Mouse (Mus musculus) myocyte (in vitro differentiated cells): ENCODE data around the gene Gm9970. TPM values are rescaled to one million over a fixed set of nuclear protein-coding genes. Genes with fewer than 3 reads are reported as not detected.

Experiments
- H3K27me3 ChIP-seq: one replicate; pipeline ENCODE4 v1.6.1; 2011; ENCODE audit not compliant: control insufficient read depth, insufficient read depth, insufficient read length
- H3K36me3 ChIP-seq: one replicate; pipeline ENCODE4 v1.6.1; 2011; ENCODE audit not compliant: control insufficient read depth, insufficient read depth
- H3K4me2 ChIP-seq: one replicate; pipeline ENCODE4 v1.6.1; 2011; ENCODE audit warnings: low read depth, control low read depth
- H3K4me3 ChIP-seq: one replicate; pipeline ENCODE4 v1.5.1; 2011; ENCODE audit warnings: mild to moderate bottlenecking, control low read depth, moderate library complexity
- H3K79me2 ChIP-seq: one replicate; pipeline ENCODE4 v1.6.1; 2011; ENCODE audit not compliant: control insufficient read depth, insufficient read depth
- H3ac ChIP-seq: one replicate; pipeline ENCODE4 v1.6.1; 2011; ENCODE audit not compliant: control insufficient read depth, insufficient read length
- CEBPB ChIP-seq: IDR thresholded peaks from 2 replicates; pipeline ENCODE4 v1.6.1; 2011; ENCODE audit warnings: mild to moderate bottlenecking, moderate library complexity; ENCODE audit not compliant: poor library complexity, insufficient read depth, severe bottlenecking
- E2F4 ChIP-seq: IDR thresholded peaks from one replicate; pipeline ENCODE4 v1.6.1; 2011; ENCODE audit warnings: mild to moderate bottlenecking, control low read depth, moderate library complexity; ENCODE audit not compliant: insufficient read depth
- MAX ChIP-seq: IDR thresholded peaks from one replicate; pipeline ENCODE4 v1.6.1; 2011; ENCODE audit warnings: low read depth, mild to moderate bottlenecking, control low read depth
- MYOD1 ChIP-seq, 3 experiments: IDR thresholded peaks; one replicate each; pipeline ENCODE4 v1.6.1; 2011; ENCODE audit warnings: control low read depth in 2 of 3, low read depth in 2 of 3, mild to moderate bottlenecking in 2 of 3, moderate library complexity in 1 of 3; ENCODE audit not compliant: insufficient read length in 2 of 3, control insufficient read depth in 1 of 3
- MYOG ChIP-seq, 3 experiments: IDR thresholded peaks; one replicate each; pipeline ENCODE4 v1.6.1; 2011; ENCODE audit warnings: control low read depth in 2 of 3, low read depth in 2 of 3, mild to moderate bottlenecking in 2 of 3; ENCODE audit not compliant: insufficient read length in 2 of 3, control insufficient read depth in 1 of 3, insufficient read depth in 1 of 3
- POLR2A ChIP-seq: IDR thresholded peaks from one replicate; pipeline ENCODE4 v1.6.1; 2011; ENCODE audit warnings: low read depth, mild to moderate bottlenecking, control low read depth, moderate library complexity; ENCODE audit not compliant: insufficient read length
- POLR2AphosphoS2 ChIP-seq: IDR thresholded peaks from one replicate; pipeline ENCODE4 v1.6.1; 2011; ENCODE audit warnings: low read depth, control low read depth; ENCODE audit not compliant: insufficient read length
- REST ChIP-seq: IDR thresholded peaks from one replicate; pipeline ENCODE4 v1.6.1; 2011; ENCODE audit warnings: mild to moderate bottlenecking, control low read depth, moderate library complexity; ENCODE audit not compliant: insufficient read depth, insufficient read length
- SRF ChIP-seq: IDR thresholded peaks from one replicate; pipeline ENCODE4 v1.6.1; 2011; ENCODE audit warnings: low read depth; ENCODE audit not compliant: control insufficient read depth, insufficient read length
- TCF12 ChIP-seq: IDR thresholded peaks from one replicate; pipeline ENCODE4 v1.6.1; 2011; ENCODE audit warnings: mild to moderate bottlenecking, control low read depth; ENCODE audit not compliant: poor library complexity, insufficient read depth, severe bottlenecking
- TCF3 ChIP-seq: IDR thresholded peaks from one replicate; pipeline ENCODE4 v1.6.1; 2011; ENCODE audit warnings: low read depth, control low read depth; ENCODE audit not compliant: insufficient read length
- USF1 ChIP-seq: IDR thresholded peaks from one replicate; pipeline ENCODE4 v1.6.1; 2011; ENCODE audit warnings: low read depth, mild to moderate bottlenecking, control low read depth, moderate library complexity
- polyA plus RNA-seq: library from polyadenylated mRNA; unstranded; fragments of >200 nt; fragmentation: generic; extraction: Trizol; gene quantifications from one replicate; pipeline ENCODE4 v1.2.1, GENCODE M21; 2012; ENCODE audit warnings: missing spikeins

The Gm9970 gene
- polyA plus RNA-seq: not detected

DNA sequence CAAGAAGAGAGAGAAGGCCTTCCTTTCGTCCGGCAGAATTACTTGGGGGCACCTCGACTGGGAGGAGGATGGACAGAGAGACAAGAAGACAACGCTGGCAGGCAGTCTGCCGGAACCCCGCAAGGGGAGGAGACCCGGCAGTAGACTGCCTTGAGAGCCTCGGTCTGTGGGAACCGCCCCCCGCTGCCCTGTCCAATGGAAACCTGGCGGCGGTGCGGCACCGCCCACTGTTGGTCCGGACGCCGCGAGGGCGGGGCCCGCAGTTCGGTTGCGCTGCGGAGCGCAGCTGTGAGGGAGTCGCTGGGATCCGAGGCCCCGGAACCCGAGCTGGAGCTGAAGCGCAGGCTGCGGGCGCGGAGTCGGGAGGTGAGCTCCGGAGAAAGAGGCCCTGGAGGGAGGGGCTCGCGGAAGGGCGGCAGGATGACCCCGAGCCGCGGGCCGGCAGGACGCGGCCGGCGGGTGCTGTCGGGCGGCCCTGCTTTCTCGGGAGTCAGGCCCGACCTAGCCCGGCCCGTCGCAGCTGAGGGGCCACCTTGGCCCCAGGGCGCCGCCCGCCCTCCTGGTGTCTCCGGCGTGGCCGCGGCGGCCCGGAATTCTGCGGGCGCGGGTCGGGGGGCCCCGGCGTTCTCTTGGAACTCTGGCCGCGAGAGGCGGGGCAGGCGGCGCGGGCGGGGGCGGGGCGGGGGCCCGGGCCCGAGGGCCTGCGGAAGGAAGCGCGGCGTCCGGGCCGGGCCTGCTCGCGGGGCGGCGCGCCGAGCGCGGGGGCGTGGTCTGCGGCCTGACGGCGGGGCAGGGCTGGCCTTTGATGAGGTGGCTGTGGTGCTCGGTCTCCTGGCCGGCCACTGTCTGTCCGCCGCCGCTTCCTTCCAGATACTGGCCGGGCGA, at the start of gene Gm9970, which contains the start of gene Nrbp1:
Gene Gm9970, minus strand, starts transcription at position 596 of the 885 bp plus-strand sequence.
Gene Nrbp1, plus strand, starts transcription at position 228 of the 885 bp plus-strand sequence.
- Histone ChIP-seq H3K27me3 (no peaks in the 10 kb centered on the region), H3K4me2 (peak within 1 kb of the TSS; percentile 88), H3K79me2 (peaks cover 26% of the 10 kb centered on the region), H3ac (peak within 1 kb of the TSS; percentile 21), H3K36me3 (peaks cover 24% of the 10 kb centered on the region), H3K4me3 (peak within 1 kb of the TSS; percentile 49)
- TF ChIP-seq MYOG (IDR thresholded peaks at IDR 0.05; ENCODE audit: control insufficient read depth in 1 of 3, insufficient read depth in 1 of 3, insufficient read length in 2 of 3, low read depth in 2 of 3) (peak; percentile 35 to 88 (median 87)), MAX (no peak), POLR2A (peak; percentile 84), SRF (no peak), POLR2AphosphoS2 (peak; percentile 87), TCF12 (no peak), REST (no peak), TCF3 (no peak), CEBPB (no peak), MYOD1 (IDR thresholded peaks at IDR 0.05; ENCODE audit: control insufficient read depth in 1 of 3, insufficient read length in 2 of 3, low read depth in 2 of 3) (peak in 2 of 3 experiments; percentile 44 to 73), E2F4 (no peak), USF1 (no peak)

DNA sequence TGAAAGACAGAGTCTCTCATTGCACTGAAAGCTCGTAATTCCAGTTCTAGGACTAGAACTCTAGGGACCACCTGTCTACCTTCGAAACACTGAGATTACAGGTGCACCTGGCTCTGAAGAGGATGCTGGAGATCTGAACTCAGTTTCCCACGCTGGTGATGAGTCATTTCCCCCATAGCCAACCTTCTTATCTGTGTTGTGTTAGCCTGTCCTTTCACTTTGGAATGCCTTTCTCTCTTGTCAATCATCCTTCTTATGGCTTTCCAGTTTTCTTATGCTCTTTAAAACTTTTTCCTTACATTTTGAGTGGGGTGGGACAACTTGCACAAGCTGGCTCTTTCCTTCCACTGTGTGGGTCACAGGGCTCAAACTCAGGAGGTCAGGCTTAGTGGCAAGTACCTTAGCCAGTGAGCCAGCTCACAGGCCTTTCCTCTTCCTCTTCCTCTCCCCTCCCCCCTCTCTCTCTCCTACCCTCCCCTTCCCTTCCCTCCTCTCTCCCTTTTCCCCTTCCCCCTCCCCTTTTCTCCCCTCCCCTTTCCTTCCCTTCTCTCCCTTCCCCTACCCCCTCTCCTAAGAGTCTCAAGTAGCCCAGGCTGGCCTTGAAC, 48.7 kb upstream of the Gm9970 start:
- H3K27me3 ChIP-seq: no peaks in the 10 kb centered on the region
- H3K79me2 ChIP-seq: no peaks in the 10 kb centered on the region
- H3K4me2 ChIP-seq: peak overlapping the region; percentile 94
- TF ChIP-seq E2F4 (no peak), TCF12 (no peak), TCF3 (no peak), MYOD1 (IDR thresholded peaks at IDR 0.05; ENCODE audit: control insufficient read depth in 1 of 3, insufficient read length in 2 of 3, low read depth in 2 of 3) (no peak), USF1 (no peak), POLR2AphosphoS2 (no peak), MAX (no peak), REST (no peak), POLR2A (no peak)
- peaks cover 4% of the 10 kb centered on the region for H3K36me3 ChIP-seq
- no peak overlapping the region for H3ac ChIP-seq
- H3K4me3 ChIP-seq: peak overlapping the region; percentile 67

DNA sequence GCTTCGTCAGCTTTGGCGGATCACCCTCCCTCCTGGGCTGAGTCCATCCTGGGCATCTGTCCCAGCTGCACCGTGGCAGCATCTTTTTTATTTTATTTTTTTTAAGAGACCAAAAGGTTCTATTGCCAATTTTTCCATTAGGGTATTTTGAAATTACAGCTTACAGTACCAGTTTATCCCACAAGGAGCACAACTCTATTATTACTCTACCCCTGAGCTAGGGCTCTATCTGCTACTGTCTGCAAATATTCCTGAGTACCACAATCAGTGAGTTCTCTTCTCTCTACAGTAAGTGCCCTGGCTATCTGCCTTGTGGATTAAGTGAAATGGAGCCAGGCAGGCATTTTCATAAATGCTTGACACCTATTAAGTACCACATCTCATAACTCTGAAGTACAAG, 47.6 kb upstream of the Gm9970 start:
- no peak for TF ChIP-seq MYOG (IDR thresholded peaks at IDR 0.05; ENCODE audit: control insufficient read depth in 1 of 3, insufficient read depth in 1 of 3, insufficient read length in 2 of 3, low read depth in 2 of 3)
- no peak for TF ChIP-seq MAX
- TF ChIP-seq TCF3: no peak
- no peak for TF ChIP-seq TCF12
- TF ChIP-seq E2F4: no peak
- TF ChIP-seq CEBPB: no peak
- no peak for TF ChIP-seq MYOD1 (IDR thresholded peaks at IDR 0.05; ENCODE audit: control insufficient read depth in 1 of 3, insufficient read length in 2 of 3, low read depth in 2 of 3)
- TF ChIP-seq REST: no peak
- no peak for TF ChIP-seq POLR2AphosphoS2
- no peak for TF ChIP-seq USF1
- no peak for TF ChIP-seq POLR2A
- TF ChIP-seq SRF: no peak

DNA sequence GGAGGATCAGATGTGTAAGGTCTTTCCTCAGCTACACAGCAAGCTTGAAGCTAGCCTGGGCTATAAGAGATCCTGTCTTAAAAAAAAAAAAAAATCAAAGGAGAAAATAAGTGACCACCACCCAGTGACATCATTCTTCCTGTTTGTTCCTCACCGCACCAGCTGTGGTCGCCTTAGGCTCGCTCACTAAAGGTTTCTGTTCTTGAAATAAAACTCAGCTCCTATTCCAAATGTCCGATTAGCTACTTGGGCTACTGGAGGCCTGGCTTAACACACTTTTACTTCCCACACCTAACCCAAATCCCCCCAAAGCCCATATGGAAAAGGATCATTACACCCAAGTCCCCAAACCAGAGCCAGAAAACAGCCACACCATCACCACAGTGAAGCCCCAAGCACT, 47.2 kb upstream of the Gm9970 start:
- Histone ChIP-seq H3K36me3 (peaks cover 9% of the 10 kb centered on the region), H3ac (no peak overlapping the region), H3K4me3 (no peak overlapping the region), H3K79me2 (no peaks in the 10 kb centered on the region), H3K4me2 (no peak overlapping the region), H3K27me3 (no peaks in the 10 kb centered on the region)
- TF ChIP-seq TCF3: no peak
- TF ChIP-seq MYOG (IDR thresholded peaks at IDR 0.05; ENCODE audit: control insufficient read depth in 1 of 3, insufficient read depth in 1 of 3, insufficient read length in 2 of 3, low read depth in 2 of 3): no peak
- no peak for TF ChIP-seq MYOD1 (IDR thresholded peaks at IDR 0.05; ENCODE audit: control insufficient read depth in 1 of 3, insufficient read length in 2 of 3, low read depth in 2 of 3)
- no peak for TF ChIP-seq USF1

More for the DNA sequence above, 47.6 kb upstream of the Gm9970 start:
- Histone ChIP-seq H3K79me2 (no peaks in the 10 kb centered on the region), H3K4me2 (no peak overlapping the region), H3K36me3 (peaks cover 9% of the 10 kb centered on the region), H3K4me3 (no peak overlapping the region), H3ac (no peak overlapping the region), H3K27me3 (no peaks in the 10 kb centered on the region)
